Mouse (Mus musculus) adrenal gland (tissue): ENCODE measurements around the gene Gspt2.
"Not testable (repeated sequence)": the region's sequence is repeated elsewhere in the genome, so short reads cannot be mapped to it uniquely, and the experiment has no call there.

Source experiments
- intact Hi-C: fragments of 180-260 bp; cut with DNase I; formaldehyde crosslinking; loops from one replicate; pipeline ENCODE4 v1.15.1; 2025
- long read RNA-seq, 2 experiments: library from polyadenylated mRNA; unstranded; transcript quantifications; one replicate each; pipeline ENCODE4 v2.0.0; 2020; ENCODE audit warnings: borderline replicate concordance in 1 of 2; ENCODE audit not compliant: insufficient replicate concordance in 1 of 2

The Gspt2 gene
- long read RNA-seq, experiment 1, partial matches to known transcripts = 0 of 2 reads
- long read RNA-seq, experiment 1, other reads (novel, unspliced or antisense) = 0 of 2 reads
- long read RNA-seq, experiment 2, partial matches to known transcripts = 0 of 5 reads
- long read RNA-seq, experiment 2, other reads (novel, unspliced or antisense) = 1 of 5 reads

DNA sequence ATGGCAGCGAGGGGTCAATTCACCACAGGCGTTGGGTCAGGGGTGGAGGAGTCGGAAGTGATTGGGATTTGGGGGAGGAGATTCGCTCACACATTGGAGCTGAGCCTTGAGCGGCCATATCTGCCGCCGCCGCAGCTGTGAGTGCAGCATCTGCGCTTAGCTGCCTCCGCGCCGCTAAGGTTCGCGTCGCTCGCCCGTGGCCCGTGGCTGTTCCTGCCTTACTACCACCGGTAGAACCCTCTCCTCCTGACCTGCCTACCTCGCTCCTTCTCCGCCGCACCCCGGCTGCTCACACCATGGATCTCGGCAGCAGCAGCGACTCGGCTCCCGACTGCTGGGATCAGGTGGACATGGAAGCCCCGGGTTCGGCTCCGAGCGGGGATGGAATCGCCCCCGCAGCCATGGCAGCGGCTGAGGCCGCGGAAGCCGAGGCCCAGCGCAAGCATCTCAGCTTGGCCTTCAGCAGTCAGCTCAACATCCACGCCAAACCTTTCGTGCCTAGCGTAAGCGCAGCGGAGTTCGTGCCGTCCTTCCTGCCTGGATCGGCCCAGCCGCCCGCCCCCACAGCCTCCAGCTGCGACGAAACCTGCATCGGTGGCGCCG, at the start of gene Gspt2:
Gspt2 (plus strand) TSS at position 109 of the 603 bp plus-strand sequence.
- intact Hi-C loops = no loop called here

DNA sequence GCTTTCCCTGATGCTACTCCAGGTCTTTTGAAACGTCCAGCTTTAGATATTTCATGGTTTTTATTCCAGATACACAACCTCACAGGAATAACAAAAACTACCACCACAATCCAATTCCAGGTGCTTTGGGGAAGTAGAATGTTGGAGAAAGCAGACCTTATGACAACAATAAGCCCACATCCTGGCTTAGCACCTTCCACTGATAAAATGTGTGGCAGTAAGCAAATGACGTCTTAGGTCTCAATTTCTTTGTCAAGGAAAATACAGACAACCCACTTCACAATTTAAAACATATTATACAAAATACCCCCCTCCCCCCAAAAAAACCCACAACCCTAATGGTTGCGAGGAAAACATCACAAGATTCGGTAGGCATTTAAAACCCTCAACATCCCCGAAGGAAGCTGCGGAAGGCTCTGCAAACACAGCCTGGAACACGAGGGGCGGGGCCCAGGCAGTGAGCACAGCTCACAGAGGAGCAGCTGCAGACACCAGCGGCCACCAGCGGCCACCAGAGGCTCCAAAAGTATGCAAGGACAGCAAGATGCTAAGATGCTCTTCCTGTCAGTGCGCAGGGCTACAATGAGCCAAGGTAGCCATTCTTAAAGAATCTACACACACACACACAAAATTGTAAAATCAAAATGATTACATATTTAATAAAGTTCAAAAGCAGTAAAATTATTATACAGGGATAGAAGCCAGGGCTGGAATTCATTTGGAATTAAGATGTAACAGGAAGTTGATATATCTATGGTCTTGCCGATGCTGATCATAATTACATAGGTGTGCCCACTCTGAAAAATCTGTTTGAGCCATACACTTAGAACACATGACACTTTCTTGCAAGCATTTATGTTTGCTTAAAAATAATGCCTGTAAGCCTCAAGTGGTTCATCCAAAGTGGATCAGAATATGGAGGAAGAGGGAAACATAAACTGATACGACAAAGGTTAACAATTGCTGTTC, 10.8 kb upstream of the Gspt2 start:
- intact Hi-C loops = no loop called here

DNA sequence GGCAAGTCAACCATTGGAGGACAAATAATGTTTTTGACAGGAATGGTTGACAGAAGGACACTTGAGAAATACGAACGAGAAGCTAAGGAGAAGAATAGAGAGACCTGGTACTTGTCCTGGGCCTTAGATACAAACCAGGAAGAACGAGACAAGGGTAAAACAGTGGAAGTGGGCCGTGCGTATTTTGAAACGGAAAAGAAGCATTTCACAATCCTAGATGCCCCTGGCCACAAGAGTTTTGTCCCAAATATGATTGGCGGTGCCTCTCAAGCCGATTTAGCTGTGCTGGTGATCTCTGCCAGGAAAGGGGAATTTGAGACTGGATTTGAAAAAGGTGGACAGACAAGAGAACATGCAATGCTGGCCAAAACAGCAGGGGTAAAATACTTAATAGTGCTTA, 1.0 kb downstream of the Gspt2 start:
- intact Hi-C loops = no loop called here

DNA sequence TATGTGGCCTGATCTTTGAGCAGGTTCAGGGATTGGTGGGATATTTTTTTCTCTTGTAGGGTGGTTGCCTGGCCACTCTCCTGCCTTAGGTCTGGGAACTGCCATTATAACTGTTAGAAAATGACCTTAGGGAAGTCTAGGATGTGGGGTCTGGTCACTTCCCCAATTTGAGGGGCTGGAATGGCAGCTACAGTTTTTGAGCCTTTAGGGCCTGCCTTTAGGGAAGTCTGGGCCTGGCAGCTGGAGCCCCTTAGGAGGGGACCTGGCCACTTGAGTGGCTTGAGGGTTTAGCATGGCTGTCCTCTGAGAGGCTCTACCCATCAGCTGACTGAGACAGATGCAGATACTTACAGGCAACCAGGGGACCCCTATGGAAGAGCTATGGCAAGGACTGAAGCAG, 12.7 kb downstream of the Gspt2 start:
- intact Hi-C loops = no loop called here

DNA sequence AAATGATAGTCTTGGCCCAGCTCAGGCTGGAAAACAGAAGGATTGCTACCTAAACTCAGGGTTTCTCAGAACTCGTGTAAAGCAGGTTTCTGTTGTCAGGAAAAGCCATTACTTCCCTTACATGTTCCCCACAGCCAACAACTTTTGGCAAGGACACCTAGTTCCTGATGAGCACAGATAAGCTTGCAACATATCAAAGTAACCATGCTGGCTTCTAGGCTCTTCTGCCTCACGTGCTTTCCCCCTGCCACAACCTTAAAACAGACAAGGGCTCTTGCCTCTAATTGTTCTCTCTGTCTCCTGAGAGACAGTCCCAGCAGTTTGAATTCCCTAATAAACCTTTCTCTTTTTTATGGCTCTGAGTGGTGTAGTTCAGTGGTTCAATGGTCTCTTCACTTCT, 21.9 kb downstream of the Gspt2 start:
- intact Hi-C loops = no loop called here

DNA sequence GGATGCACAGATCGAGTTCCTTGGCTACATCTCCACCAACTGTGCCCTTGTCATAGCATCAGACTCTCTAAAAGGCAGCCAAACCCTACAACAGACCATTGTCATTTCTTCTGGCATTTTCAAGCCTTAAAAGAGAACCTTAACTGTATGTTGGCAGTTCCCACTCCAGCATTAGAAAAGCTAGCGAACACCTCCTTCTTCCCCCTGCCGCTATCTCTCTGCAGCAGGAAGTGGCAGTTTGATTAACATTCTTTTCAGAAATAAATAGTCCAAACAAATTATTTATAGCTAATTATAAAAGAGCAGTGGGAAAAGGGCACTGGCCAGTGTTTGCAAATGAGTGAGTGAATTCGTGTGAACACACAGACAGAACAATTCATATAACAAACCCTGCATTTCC, 34.9 kb downstream of the Gspt2 start:
- intact Hi-C loops = no loop called here

DNA sequence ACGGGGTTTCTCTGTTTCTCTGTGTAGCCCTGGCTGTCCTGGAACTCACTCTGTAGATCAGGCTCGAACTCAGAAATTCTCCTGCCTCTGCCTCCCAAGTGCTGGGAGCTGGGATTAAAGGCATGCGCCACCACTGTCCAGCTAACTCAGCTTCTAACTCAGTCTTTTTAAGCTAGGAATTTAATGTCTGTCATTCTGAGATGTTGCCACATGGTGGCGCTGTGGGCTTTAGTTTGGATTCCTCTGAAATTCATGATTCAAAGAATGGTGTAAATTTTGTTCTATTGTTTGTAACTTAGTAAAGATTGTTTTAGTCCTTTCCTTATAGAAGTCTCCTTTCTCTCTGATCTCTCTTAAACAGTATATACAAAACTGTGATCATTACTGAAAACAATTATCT, 39.1 kb downstream of the Gspt2 start:
- intact Hi-C loops = no loop called here

DNA sequence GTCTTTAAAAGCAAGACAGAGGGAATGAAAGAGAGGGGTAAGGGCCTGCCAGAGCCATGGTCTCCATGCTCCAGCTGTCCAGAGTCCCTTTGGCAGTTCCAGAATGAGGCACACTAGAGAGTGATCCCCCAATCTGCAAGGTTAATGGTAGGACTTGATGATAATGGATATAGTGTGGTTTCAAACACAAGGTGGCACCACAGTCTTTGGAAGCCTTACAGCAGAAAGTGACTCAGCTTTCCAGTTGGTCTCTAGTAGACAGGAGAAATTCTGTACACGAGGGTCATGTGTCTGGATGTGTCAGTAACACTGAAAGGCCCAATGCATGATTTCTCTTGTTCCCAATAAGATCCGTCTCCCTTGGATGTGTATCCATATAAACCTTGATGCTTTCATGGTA, 45.7 kb downstream of the Gspt2 start:
- intact Hi-C loops = not testable (repeated sequence)

DNA sequence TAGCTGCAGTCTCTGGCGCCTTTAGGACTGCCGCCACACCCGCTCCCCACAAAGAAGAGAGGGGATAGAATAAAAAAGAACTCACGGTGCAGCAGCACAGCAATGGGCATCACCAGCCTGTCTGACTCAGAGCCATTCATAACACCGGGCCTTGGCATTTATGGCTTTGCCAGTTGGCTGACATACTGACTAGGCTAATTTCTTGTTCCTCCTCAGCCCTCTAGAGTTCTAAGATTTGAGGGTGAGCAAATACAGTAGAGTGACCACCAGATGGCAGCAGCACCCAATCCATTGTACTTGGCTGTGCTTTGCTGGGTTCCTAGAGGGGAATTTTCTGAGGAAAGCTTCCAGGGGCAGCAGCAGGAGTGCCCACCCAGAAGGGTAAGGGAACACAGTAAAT, 53.7 kb downstream of the Gspt2 start:
- intact Hi-C loops = not testable (repeated sequence)
